Mouse (Mus musculus) c-Kit-negative CD71-positive TER-119-positive erythroid progenitor cells, embryonic 14.5 days (primary cell): ENCODE data around the gene Olfr18.
"Not testable (repeated sequence)": the region's sequence is repeated elsewhere in the genome, so short reads cannot be mapped to it uniquely, and the experiment has no call there.

Experiments
- DNase-seq: peaks from one replicate; pipeline ENCODE4 v3.0.0-alpha.2; 2013; ENCODE audit warnings: low read depth, low spot score

Olfr18 gene

DNA sequence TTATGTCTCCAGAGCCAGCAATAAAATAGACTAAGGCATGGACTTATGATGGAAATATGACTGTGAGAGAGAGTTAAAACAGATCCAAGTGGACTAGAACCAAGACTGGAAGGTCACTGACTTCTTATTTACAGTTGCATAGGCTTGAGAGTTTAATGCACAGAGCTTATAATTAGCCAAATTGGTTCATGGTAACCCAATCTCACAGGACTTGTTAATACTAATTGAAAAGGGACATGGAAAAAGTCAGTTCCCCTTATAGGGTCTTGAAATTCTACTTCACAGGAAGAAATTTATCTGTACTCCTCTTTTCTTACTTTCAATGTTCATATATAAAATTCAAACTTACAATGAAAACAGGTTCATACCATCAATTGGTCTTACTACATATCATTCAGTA is at the start of gene Olfr18:
TSS of gene Olfr18 (minus strand) at position 101 of the 400 bp plus-strand sequence.
- DNase-seq: no peak

DNA sequence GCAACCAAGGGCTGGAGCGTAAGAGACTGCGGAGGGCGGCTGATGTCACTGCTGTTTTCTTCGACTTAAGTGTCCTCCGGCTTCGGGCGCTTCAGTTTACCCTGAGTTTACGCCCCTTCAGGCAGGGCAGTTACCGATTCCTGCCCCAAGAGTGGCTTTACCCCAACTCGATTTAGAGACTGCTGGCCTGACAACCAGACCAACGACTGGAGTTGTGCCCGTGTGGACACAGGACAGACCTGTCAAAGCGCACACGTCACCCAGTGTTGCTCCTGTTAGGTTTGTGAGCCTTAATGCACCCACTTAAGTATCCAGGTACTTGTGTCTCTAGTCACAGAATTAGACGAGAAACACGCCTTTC is 49.4 kb upstream of the Olfr18 start:
- no peak for DNase-seq

DNA sequence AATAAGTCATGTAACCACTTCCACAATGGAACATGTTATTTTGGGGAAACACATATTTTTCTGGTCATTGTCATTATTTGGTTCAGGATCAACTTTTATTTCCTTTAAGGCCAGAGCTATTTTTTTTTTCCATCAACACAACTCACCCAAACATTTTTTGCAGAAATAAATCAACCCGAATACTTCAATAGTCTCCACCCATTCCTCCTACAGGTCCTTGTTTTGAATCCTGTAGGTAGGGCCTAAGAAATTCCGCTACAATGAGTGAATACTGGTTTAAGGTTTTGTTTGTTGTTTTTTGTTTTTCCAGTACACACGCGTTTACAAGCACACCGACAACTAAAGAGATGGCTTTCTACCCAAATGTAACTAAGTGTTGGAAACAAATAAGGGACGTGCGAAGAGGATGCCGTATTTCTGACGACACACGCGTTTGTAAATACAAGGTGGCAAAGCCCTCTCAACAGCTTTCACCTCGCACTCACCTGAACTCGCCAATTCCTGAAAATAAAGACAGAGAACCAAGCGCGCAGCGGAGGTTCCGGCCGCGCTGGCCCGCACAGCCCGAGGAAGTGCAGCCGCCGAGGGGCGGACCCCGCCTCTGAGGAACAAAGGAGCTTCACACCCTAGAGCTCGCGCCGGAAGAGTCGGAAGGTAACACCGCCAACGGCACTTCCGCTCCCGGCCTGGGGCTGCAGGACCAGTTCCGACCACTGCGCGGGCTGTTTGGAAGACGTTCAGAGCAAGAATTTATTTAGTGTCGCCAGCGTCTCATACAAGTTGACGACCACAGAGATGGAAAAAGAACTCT is 48.8 kb upstream of the Olfr18 start, which contains the start of gene Zfp560:
TSS of gene Zfp560 (minus strand) at position 646 of the 811 bp plus-strand sequence.
- DNase-seq: peak; percentile 74

DNA sequence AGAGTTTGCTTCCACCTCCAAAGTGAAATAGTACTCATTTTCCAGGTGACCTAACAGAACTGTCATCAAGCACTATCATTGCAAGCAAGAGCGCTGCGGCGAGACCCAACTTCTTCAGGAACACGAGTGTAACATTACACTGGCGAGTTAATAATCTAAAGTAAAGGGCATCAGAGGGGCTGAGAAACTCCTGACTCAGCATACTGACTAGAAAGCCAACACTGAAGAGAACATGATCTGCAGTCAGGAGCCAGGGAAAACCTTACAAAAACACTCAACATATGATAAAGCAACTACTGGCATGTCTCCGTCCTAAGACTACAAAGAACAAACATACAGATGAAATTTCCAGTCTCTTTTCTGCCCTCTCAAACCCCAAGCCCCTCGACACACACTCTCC is 47.8 kb upstream of the Olfr18 start:
- no peak for DNase-seq

DNA sequence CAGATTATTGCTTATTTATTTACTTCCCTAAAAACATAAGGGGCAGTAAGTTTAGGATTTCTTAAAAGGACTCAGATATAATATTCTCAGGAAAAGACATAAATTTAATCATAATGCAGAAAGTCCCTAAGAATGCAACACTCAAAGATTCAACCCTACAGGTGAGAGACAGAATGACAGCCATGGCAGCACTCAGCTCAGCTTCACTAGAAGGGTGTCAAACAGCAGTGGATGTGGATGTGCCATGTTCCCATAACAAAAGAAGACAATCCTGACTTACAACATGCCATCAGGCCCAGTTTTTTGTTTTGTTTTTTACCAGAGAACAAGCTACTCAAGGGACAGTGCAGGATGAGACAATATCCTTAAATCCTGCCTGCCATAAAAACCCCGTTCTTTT is 38.8 kb upstream of the Olfr18 start:
- DNase-seq: no peak

DNA sequence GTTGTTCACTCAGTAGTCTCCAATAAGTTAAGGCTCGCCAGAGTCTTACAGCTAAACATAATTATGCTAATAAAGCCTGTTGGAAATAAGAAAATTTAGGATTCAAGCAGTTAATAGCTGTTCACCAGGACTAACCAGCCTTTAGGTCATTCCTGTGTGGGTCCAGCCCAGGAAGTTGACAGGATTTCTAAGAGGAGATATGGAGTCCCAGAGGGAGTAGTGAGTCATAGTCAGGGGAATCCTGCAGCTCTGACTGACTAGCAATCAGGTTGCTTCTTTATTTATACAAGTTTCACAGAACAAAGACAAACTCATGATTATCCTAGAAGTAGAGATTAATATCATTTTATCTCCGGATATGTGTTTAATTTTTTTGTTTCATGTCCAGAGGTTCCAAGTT is 31.4 kb upstream of the Olfr18 start:
- DNase-seq: no peak

DNA sequence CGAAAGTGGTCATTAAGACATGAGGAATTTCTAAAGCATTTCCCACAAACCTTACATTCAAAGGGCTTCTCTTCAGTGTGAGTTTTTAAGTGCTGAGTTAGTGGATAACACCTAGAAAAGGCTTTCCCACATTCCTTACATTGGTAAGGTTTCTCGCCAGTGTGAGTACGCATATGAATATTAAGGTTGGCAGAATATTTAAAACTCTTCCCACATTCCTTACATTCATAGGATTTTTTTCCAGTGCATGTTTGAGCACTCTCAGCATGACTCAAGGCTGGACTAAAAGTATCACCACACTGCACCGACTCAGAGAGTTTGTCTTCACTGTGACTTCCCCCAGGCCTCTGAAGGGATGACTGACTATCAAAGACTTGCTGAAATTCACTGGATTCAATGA is 12.6 kb upstream of the Olfr18 start:
- no peak for DNase-seq

DNA sequence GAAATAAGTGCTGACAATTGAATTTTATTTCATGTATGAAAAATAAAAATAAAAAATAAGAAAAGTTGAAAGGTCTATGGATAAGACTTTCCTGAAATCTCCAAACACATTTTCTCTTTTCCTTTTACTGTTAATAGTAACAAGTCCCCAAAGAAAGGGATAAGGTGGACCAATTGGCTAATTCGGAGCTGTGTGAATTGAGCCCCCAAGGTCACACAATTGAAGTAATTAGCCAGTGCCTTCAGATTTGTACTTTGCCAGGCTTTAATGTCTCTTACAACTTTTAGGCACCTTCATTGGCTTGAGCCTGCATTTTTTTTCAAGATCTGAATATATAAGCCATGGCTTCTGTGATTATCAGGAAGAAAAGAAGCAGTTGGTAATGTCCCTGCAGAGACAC is 37.7 kb downstream of the Olfr18 start, which contains the start of gene Olfr873:
TSS of gene Olfr873 (plus strand) at position 301 of the 400 bp plus-strand sequence.
- no peak for DNase-seq

DNA sequence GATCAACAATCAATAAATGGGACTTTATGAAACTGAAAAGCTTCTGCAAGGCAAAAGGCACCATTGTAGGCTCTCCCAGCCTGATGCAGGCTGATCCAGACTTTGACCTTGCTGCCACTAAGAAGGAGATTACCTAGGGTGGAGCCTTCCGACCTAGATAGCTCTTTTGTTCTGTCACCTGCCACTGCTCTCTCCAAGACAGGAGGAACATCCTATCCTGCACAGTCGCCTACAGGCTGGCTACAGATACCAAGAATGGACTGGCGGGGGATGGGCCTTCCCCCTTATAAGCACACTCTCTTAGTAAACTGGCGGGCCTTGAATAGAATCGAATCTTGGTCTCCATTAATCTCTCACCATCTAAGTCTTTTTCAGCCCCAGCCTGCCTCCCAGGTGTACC is 40.3 kb downstream of the Olfr18 start:
- not testable (repeated sequence) for DNase-seq

DNA sequence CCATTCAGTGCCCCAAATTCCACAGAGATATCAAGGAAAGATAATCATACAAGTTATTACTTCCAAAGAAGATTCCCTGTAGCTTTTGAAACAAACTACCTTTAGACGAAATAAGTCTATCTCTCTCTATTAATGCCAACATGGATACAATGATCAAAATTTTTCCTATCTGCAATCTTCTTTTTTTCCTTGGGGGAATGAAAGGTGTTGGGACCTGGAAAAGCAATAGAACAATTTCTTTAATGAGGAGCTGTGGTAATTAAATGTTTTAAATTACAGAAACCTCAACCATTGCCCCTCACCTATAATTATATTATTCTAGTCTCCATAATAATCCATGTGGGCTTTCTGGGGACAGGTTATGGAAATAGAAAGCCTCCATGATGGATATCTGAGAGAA is 53.8 kb downstream of the Olfr18 start, which contains the start of gene Olfr39:
TSS of gene Olfr39 (plus strand) at position 301 of the 400 bp plus-strand sequence.
- no peak for DNase-seq
